Mouse (Mus musculus) thymus, adult 18-20 months (tissue): ENCODE results near the gene Rita1.
A peak's percentile ranks its signal among the peaks of the same experiment; 100 is the strongest.

Source experiments
- DNase-seq, 2 experiments: peaks; one replicate each; pipeline ENCODE4 v3.0.0; 2022; ENCODE audit warnings: mixed read lengths in 2 of 2

Rita1 gene

DNA sequence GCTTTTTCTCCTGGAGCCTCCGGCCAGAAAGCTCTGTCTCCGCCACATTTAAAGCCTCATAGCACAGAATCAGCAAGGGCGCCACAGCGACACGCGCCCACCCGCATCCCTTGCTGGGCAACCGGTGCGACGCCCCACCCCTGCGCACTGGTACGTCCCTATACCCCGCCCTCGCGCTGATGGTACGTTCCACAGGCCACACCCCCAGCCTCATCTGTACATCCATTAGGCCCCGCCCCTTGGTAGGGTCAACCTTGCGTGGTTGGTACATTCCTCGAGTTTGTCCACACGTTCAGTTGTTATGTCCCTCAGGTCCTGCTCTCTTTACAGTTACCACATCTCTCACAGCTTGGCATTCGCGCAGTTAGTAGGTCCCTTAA, at the start of gene Rita1, which contains the start of gene Ddx54:
Gene Rita1 (minus strand): TSS at position 148 of the 380 bp plus-strand sequence.
Gene Ddx54 (plus strand): TSS at position 298 of the 380 bp plus-strand sequence.
- peak; percentile 95 to 96 for DNase-seq

DNA sequence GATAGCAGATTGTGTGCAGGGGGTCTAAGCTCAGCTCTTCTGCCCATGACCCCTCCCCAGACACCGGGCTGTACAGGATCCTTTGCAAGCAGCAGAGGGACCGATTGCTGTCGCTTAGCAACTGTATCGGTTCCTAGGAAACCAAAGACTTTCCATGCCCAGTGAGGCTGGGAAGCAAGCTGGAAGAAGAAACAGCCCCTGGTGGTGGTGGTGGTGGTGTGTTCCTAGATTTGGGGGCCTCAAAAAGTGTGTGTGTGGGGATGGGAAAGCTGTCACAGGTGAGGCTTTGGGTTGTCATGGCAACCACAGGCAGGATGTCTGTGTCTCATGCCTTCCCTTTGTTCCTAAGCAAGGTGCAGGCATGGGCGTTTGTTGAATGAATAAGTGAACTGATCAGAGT, 48.4 kb upstream of the Rita1 start:
- no peak for DNase-seq

DNA sequence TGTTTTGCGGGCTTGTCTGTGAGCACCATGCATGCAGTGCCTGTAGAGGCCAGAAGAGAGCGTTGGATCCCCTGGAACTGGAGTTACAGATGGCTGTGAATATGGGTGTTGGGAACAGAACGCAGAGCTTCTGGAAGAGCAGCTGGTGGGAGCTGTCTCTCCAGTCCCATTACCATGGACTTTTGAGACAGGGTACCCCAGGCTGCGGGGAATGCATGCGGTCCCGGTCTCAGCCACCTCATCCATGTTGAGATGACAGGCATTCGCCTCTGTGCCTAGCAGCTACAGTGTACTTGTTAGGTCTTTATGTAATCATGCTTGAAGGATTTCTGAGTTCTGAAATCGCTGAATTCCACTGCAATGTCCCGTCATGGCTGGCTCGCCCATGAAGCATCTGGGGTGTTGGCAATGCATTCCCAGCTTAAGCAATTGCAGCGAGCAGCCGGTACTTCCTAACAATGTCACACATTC, 43.9 kb upstream of the Rita1 start:
- DNase-seq: no peak

DNA sequence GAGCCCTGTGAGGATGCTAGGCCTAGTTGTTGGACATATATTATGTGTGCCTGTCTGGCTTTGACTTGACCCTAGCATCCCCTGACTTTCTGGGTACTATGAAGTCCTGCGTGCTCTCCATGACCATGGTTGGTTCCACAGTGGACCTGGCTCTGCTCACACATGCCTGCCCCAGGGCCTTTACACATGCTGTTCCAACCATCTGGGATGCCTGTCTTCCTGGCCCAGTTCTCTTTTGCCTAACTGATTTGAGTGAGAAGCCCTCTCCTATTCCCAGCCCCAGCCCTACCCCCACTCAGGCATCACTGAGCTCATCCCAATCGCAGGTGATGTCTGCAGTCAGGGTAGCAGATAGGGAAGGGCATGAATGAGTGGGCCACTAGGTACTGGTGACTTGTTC, 41.5 kb upstream of the Rita1 start:
- no peak for DNase-seq

DNA sequence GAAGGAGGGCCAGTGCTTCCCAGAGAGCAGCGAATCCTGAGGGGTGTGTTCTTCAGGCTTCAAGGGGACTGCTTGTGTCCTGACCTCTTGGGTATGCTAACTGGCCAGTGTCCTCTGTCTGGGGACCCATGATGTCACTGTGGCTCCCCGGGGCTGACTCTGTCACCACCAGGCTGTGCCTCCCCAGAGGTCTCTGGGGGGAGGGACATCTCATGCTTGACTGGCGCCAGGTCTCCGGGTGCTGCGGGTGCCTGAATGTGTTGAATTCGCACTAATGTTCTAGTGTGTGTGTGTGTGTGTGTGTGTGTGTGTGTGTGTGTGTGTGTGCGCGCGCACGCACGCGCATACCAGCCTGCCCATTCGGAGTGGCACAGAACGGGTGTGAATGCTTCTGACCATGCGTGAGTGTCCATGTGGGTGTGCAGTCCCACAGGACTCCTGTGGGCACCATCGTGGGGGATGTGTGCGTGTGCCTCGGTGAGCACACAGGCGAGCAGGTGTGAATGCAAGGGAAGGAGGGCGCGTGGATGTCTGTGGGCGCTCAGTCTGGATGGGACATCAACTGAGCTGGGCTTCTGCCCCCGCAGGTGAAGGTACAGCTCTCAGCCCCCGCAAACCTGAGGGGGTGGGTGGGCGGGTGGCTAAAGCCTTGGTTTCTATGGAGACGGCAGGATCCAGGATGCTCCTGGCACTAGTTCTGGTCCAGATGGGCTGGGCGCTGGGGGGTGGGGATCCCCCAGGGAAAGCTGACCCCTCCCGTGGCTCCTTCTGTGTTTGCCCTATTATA, 40.7 kb upstream of the Rita1 start:
- no peak for DNase-seq

DNA sequence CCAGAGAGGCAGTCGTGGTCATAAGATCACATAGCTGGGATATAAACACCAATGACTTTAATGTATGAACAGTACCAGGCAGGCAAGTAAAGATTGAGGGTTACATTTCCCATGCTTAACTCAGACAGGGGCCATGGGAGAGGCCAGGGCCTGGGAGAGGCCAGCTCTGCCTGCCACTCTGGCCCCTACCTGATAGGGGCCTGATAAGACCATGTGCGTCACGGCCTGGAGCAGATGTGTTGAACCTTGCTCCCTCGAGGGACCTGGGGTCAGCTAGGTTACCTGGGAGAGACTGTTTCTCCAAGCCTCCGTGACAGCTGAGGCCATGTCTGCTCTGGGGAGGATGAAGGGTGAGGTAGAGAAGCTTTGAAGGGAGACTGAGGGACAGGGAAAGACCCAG, 38.8 kb upstream of the Rita1 start:
- DNase-seq: no peak

DNA sequence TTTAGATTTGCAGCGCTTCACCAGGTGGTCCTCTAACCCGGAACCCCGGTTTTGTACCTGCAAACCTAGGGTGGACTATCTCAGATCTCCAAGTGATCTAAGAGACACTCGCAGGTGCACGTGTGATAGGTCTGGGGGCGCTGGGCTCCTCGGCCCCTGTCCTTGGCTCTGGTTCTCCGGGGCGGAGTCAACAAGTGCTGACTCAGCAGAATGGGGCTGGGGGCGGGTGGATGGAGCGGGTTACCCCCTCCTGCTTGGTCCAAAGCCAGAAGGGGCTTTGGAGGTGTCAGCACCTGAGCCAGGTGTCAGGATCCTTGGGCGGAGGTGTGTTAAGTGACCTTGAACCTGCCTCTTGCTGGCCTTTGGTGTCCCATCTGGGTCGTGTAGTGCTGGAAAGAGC, 37.5 kb upstream of the Rita1 start:
- DNase-seq: no peak

DNA sequence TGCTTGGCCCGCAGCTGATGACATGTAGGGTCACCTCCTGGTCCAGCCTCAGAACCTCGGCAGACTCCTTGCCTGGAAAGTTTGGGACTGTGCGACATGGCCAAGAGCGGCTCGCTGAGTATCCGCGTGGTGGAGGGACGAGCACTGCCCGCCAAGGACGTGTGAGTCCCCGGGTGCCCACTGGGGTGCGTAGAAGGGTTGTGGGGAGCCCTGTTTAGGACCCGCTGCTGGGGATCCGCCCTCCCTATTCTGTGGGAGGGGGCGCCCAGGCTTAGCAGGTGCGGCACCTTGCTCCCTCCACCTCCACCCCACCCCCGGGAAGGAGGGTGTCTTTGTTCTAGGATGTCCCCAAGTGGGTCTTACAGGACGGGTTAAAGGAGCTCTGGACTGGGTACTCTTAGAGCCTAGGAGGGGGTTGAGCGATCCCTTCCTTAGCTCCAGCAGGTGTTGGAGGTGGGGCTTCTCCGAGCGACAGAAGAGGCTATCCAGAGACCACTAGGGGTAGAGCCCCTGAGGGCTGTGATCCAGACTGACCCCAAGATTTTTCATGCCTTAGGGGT, 37.1 kb upstream of the Rita1 start:
- DNase-seq: peak; percentile 52 to 68

DNA sequence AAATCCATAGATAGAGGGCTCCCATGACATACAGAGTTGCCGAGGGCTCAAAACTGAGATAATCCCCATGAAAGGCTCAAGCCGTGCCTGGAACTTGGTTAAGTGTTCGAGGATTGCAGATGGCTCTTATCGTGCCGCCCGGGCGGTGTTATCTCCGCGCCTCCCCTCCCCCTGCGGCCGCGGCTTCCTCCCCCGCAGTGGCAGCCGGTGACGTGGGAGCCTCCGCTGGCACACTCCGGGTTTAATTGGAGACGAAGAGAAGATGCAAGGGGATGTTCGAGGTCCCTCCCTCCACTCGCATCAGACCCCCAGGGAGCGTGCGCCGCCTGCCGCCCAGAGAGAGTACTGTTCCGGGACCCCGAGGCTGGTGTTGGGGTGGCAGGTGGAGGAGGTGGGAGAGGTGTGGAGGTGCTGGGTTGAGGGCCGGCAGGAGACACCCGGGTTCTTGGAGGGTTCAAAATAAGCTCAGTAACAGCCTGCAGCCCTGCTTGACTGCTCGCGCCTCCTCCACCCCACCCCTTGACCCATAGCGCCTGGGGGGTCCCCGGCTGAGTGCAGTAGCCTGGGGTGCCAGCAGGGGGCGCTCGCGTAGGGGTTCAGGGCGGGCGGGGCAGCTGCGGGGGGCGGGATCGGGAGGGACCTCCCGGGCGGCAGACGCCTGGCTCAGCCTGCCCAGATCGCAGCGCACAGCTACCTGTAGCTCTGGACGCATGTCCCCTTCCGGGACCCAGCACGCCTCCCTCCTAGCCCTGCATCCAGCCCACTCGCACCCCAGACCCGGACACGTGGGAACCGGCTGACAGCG, 36.4 kb upstream of the Rita1 start, which contains the start of gene Rasal1:
Gene Rasal1 (plus strand): TSS at position 244 of the 805 bp plus-strand sequence.
- DNase-seq: peak; percentile 84 to 90

DNA sequence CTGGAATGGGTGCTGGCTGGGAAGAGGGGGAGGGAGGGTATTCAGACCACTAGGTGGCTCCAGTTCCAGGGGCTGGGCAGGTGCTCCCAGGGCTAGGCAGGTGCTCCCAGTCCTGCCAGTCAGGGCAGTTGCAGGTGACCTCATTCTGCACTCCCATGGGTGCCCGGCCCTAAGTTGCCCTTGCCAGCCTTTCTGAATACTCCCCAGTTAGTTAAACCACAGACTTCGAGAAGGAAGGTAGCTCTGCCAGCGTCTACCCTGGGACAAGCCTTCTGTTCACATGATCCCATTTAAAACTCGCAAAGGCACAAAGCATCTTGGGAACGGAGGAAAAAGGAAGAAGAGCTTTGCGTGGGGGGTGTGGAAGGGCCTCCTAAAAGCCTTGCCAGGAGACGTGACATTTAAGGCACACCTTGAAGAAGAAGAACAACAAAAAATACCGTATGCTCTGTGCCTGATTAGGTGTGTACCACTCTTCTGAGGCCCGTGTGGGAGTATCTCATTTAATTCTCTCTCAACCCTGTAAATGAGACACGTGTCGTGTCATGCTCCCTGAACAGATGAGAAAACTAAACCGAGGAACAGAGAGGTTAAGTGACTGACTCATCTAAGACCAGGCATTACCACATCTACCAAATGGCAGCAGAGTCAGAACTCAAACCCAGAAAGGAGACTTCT, 35.6 kb upstream of the Rita1 start:
- DNase-seq: peak; percentile 38 to 56

DNA sequence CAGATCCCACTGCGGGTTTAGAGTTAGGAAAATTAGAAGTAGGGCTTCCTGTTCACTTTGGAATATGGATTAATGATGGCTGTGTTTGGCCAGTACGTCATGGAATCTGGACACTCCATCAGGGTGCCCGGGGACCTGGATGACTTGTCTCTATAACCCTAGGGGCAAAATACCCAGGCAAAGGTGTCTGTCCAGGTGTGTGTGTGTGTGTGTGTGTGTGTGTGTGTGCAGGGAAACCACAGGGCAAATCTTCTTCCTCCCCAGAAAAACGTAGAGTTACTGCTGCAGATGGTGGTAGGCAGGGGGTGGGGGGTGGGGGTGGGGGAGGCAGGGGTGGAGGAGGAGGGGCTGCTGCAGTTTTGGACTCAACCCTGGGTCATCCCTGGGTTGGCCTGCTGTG, 35.0 kb upstream of the Rita1 start:
- no peak for DNase-seq

DNA sequence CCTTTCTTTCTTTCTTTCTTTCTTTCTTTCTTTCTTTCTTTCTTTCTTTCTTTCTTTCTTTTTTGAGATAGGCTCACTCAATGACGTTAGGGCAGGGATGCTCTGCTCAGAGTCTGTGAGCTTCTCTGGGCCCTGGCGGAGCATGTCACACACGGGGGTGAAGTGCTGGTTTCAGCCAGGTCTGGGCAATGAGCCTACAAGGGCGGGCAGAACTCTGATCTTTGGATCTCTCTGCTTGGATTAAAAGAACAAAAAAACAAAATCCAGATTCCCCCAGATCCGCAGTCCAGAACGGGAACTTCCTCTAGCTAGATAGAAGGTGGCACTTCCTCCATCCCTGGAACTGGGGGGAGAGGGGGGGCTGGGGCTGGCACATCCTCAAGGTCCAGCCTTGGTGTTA, 33.5 kb upstream of the Rita1 start:
- DNase-seq: no peak

DNA sequence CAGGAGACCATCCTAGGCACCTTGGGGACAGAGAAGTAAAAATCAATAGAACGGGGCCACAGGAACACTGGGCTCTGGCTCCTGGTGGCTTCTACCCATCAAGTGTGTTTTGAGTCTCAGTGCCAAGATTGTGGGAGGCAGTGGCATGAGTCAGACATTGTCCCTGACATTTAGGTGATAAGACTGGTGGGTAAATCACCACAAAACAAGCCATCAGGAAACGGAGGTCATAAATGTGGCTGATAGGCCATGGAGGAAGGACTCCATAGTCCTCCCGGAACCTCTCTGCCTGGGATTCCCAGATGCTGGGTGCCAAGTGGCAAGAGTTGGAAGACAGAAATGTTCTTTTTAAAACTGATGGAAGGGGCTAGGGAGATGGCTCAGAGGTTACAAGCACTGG, 31.8 kb upstream of the Rita1 start:
- DNase-seq: no peak

DNA sequence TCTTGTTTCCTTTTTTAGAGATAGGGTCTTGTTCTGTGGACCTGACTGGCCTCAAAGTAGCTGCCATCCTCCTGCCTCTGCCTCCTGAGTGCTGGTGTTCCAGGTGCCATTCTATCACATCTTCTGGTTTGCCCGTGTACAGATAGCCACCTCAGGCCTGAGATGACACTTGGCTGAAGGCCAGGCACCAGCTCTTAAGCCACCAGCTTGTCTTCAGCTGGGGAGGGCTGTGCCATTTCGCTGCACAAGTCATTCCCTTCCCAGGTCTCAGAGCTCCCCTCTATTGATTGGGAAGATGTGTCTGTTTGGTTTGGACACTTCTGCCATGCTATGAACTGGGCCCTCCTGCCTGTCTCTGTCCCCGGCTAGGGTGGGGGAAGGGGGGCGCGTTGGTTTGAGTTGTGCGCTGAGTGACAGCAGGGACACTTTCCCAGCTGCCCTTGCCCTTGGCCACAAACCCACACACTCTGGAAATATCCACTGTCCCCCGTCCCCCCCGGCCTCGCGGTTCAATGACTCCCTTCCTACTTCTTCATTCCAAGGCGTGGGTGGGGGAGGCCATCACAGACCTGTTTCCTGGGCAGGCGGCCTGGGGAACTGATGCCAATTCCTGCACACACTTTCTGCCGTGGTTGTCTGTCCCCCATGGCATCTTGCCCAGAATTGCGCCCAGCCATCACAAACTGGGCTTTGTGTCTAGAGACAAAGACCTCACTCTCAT, 31.1 kb upstream of the Rita1 start:
- no peak for DNase-seq

DNA sequence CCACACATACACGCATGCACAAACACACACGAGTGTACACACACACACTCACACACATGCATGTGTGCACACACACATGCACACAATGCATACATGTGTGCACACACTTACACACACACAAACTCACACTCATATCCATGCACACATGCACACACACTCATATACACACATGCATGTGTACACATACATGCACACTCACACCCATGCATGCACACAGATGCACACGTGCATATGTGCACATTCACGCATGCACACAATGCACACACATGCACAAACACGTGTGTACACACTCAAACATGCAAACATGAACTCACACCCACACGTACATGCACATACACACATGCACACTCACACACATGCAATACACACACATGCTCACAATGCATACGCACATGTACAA, 27.7 kb upstream of the Rita1 start:
- DNase-seq: no peak

DNA sequence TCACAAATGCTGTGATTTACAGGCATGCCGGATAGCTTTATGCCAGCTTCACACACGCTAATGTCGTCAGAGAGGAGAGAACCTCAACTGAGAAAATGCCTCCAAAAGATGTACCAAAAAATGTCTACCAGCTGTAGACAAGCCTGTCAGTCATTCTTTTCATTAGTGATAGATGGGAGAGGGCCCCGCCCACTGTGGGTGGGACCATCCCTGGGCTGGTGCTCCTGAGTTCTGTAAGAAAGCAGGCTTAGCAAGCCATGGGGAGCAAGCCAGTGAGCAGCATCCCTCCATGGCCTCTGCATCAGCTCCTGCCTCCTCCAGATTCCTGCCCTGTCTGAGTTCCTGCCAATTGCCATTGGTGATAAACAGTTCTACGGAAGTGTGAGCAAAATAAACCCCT, 23.2 kb upstream of the Rita1 start:
- DNase-seq: no peak

DNA sequence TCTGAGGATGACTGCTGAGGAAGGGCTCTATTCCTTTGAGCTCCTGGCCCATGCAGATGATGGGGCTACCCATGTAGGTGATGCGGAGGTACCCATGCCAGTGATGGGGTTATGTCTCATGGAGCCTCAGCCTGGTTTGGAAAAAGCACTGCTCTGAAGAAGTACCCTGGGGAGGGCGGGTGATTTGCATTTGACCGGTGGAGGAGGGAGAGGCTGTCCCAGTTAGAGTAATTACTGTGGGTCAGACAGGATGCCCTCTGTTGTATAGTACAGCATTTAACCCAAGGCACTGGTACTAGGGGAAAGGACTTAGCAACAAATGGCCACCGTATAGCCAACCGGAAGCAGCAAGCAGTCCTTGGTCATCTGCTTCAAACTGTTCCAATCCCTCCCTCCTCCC, 22.5 kb upstream of the Rita1 start:
- DNase-seq: no peak

DNA sequence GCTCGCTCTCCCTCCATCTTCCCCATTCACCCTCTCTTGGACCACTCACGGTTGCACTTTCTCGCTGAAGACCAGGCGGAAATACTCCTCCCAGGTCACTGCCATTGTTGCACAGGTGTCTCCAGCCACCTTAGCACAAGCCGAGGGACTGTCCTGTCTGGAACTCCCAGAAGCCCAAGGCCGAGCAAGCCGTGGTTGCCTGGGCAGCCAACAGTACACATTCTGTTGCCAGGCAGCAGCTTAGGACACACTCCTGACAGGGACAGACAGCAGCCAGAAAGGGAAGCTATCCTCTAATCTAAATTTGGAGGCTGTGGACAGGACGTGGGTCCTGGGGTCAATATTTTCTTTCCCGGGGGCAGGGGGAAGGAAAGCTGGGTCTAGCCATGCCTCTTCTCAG, 21.7 kb upstream of the Rita1 start, which contains the start of gene Cfap73:
Gene Cfap73 (minus strand): TSS at position 105 of the 400 bp plus-strand sequence.
- DNase-seq: no peak

DNA sequence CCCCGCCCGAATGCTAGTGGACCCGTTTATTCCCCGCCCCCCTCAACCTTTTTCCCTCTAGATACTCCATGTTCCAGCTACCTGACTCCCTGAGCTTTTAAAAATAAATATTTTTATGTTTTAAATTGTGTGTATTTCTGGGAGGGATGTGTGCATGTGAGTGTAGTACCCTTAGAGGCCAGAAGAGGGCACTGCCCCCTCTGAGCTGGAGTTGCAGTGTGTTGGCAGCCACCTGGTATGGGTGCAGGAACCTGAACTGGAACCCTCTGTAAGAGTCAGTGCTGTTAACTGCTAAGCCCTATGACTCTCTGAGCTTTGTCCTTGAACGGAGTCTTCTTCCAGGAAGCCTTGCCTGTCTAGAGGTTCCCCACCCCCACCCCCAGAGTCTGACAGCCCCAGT, 19.5 kb upstream of the Rita1 start:
- no peak for DNase-seq

DNA sequence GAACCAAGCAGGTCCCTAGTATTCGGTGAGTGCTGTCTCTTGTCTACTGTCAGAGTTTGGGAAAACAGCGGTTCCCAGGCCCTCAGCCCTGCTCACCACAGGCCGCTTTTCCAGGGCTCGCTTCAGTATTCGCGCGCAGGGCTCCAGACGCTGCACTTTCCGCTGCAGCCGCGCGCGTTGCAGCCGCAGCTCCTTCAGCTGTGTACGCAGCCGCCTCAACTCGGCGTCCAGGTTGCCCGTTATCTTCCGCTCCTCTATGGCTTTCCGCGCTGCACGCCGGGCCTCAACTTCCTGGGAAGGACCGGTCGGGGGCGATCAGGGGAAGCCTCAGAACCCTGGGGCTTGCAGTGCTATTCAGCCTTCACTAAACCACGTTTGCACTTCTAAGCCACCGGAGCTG, 18.7 kb upstream of the Rita1 start:
- peak in 1 of 2 experiments; percentile 43 for DNase-seq

DNA sequence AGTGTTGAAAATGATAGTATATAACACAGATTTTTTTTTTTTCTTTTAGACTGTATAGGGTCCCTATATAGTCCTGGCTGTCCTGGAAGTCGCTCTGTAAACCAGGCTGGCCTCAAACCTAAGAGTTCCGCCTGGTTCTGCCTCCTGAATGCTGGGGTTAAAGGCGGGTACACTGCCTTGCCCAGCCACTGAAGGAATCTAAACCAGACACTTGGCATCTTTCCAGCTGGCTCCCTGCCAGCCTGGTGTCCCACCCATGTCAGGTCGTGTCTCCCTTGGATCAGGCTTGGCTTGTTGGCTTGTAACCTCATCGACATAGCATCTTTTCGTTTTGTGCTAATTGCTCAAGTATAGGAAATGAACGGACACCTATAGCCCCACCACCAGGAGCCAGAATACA, 16.2 kb upstream of the Rita1 start:
- no peak for DNase-seq
